Mouse (Mus musculus) forebrain, embryonic 10.5 days (tissue): ENCODE measurements at regions not wholly inside any gene's neighbourhood (a gene's known extent, or its start where the extent isn't known, plus 50 kb on each side); places are given as distances from the start of the nearest gene placed in this dataset.

ENCODE experiments used
- DNase-seq: peaks from one replicate; pipeline ENCODE4 v3.0.0-alpha.2; 2017; ENCODE audit warnings: low spot score; ENCODE audit errors: extremely low spot score
- H3K27ac ChIP-seq: fragments of 300-500 bp; sonication (generic); 2 replicates; pipeline ENCODE4 v1.5.1; 2016; ENCODE audit warnings: mild to moderate bottlenecking
- H3K27me3 ChIP-seq: fragments of 300-500 bp; sonication (generic); 2 replicates; pipeline ENCODE4 v1.6.1; 2016; ENCODE audit warnings: mild to moderate bottlenecking; ENCODE audit not compliant: poor library complexity, severe bottlenecking
- H3K36me3 ChIP-seq: fragments of 300-500 bp; sonication (generic); replicated peaks from 2 replicates; pipeline ENCODE4 v1.6.1; 2016; ENCODE audit warnings: mild to moderate bottlenecking, moderate library complexity
- H3K4me1 ChIP-seq: fragments of 300-500 bp; sonication (generic); 2 replicates; pipeline ENCODE4 v1.6.1; 2016
- H3K4me3 ChIP-seq: fragments of 300-500 bp; sonication (generic); 2 replicates; pipeline ENCODE4 v1.5.1; 2016; ENCODE audit warnings: mild to moderate bottlenecking, moderate library complexity
- H3K9me3 ChIP-seq: fragments of 300-500 bp; sonication (generic); 2 replicates; pipeline ENCODE4 v1.6.1; 2016; ENCODE audit warnings: mild to moderate bottlenecking, moderate library complexity
- WGBS: fragments of 180-500 bp; shearing (Covaris S2); methylation state at CpG from one replicate; pipeline ENCODE4 v1.1.7; 2016; 5-methylcytosine and 5-hydroxymethylcytosine counted together

- 43% methylated on average over 5 of the region's 5 CpGs for WGBS
Measured at GRCm38 (mm10) chr16:93294430-93294829, 309.4 kb downstream of the Setd4 start.

GRCm38 (mm10) chr16:93292965-93293653 lies 310.8 kb downstream of the Setd4 start:
- Histone ChIP-seq H3K4me1 (peaks cover 19% of the 10 kb centered on the region), H3K4me3 (no peak overlapping the region), H3K27me3 (peaks cover 44% of the 10 kb centered on the region), H3K27ac (no peak overlapping the region), H3K9me3 (no peaks in the 10 kb centered on the region), H3K36me3 (no peaks in the 10 kb centered on the region)
- DNase-seq, result peak; percentile 76
- whole genome bisulfite sequencing, result 33% methylated on average over 13 of the region's 13 CpGs

More at GRCm38 (mm10) chr16:93294430-93294829, 309.4 kb downstream of the Setd4 start:
- peaks cover 44% of the 10 kb centered on the region for H3K27me3 ChIP-seq
- peaks cover 19% of the 10 kb centered on the region for H3K4me1 ChIP-seq
- no peak overlapping the region for H3K27ac ChIP-seq
- H3K4me3 ChIP-seq, result no peak overlapping the region
- no peaks in the 10 kb centered on the region for H3K36me3 ChIP-seq
- DNase-seq, result no peak
- H3K9me3 ChIP-seq, result no peaks in the 10 kb centered on the region

- H3K9me3 ChIP-seq, result no peaks in the 10 kb centered on the region
- peaks cover 44% of the 10 kb centered on the region for H3K27me3 ChIP-seq
- no peak overlapping the region for H3K4me3 ChIP-seq
- DNase-seq, result no peak
- WGBS, result 40% methylated on average over 14 of the region's 14 CpGs
- peaks cover 19% of the 10 kb centered on the region for H3K4me1 ChIP-seq
- no peaks in the 10 kb centered on the region for H3K36me3 ChIP-seq
- H3K27ac ChIP-seq, result no peak overlapping the region
Measured at GRCm38 (mm10) chr16:93292181-93292834, 311.6 kb downstream of the Setd4 start.

- Histone ChIP-seq H3K27me3 (peaks cover 20% of the 10 kb centered on the region), H3K4me3 (no peak overlapping the region), H3K9me3 (no peaks in the 10 kb centered on the region), H3K27ac (no peak overlapping the region), H3K4me1 (peaks cover 13% of the 10 kb centered on the region), H3K36me3 (no peaks in the 10 kb centered on the region)
- no peak for DNase-seq
- WGBS, result 77% methylated on average over 3 of the region's 3 CpGs
Measured at GRCm38 (mm10) chr16:93288036-93288435, 315.8 kb downstream of the Setd4 start.

GRCm38 (mm10) chr16:93287520-93287919 lies 316.3 kb downstream of the Setd4 start:
- WGBS, result 88% methylated on average over 2 of the region's 2 CpGs
- Histone ChIP-seq H3K36me3 (no peaks in the 10 kb centered on the region), H3K4me3 (no peak overlapping the region), H3K27me3 (peaks cover 15% of the 10 kb centered on the region), H3K27ac (no peak overlapping the region), H3K9me3 (no peaks in the 10 kb centered on the region), H3K4me1 (peaks cover 8% of the 10 kb centered on the region)
- no peak for DNase-seq

- Histone ChIP-seq H3K9me3 (no peaks in the 10 kb centered on the region), H3K36me3 (no peaks in the 10 kb centered on the region), H3K4me3 (no peak overlapping the region), H3K27me3 (peaks cover 14% of the 10 kb centered on the region), H3K4me1 (peaks cover 1% of the 10 kb centered on the region), H3K27ac (no peak overlapping the region)
- DNase-seq, result no peak
- 92% methylated on average over 3 of the region's 3 CpGs for WGBS
Measured at GRCm38 (mm10) chr16:93286816-93287215, 317.0 kb downstream of the Setd4 start.

GRCm38 (mm10) chr16:93285191-93285590 lies 318.7 kb downstream of the Setd4 start:
- H3K4me1 ChIP-seq, result no peaks in the 10 kb centered on the region
- WGBS, result 90% methylated on average over 6 of the region's 6 CpGs
- no peak overlapping the region for H3K4me3 ChIP-seq
- DNase-seq, result no peak
- H3K9me3 ChIP-seq, result no peaks in the 10 kb centered on the region
- H3K27me3 ChIP-seq, result peaks cover 5% of the 10 kb centered on the region
- H3K27ac ChIP-seq, result no peak overlapping the region
- no peaks in the 10 kb centered on the region for H3K36me3 ChIP-seq

- Histone ChIP-seq H3K36me3 (no peaks in the 10 kb centered on the region), H3K4me3 (no peak overlapping the region), H3K27me3 (no peaks in the 10 kb centered on the region), H3K4me1 (no peaks in the 10 kb centered on the region), H3K9me3 (no peaks in the 10 kb centered on the region), H3K27ac (no peak overlapping the region)
- DNase-seq, result no peak
- 30% methylated on average over 1 of the region's 1 CpGs for WGBS
Measured at GRCm38 (mm10) chr16:93281715-93282114, 322.1 kb downstream of the Setd4 start.

GRCm38 (mm10) chr16:93272636-93273035 lies 331.2 kb downstream of the Setd4 start:
- no peak for DNase-seq
- Histone ChIP-seq H3K4me3 (no peak overlapping the region), H3K36me3 (no peaks in the 10 kb centered on the region), H3K4me1 (no peaks in the 10 kb centered on the region), H3K27ac (no peak overlapping the region), H3K9me3 (no peaks in the 10 kb centered on the region), H3K27me3 (no peaks in the 10 kb centered on the region)
- 82% methylated on average over 8 of the region's 8 CpGs for WGBS

GRCm38 (mm10) chr16:93272146-93272545 lies 331.7 kb downstream of the Setd4 start:
- Histone ChIP-seq H3K9me3 (no peaks in the 10 kb centered on the region), H3K27me3 (no peaks in the 10 kb centered on the region), H3K4me3 (no peak overlapping the region), H3K4me1 (no peaks in the 10 kb centered on the region), H3K36me3 (no peaks in the 10 kb centered on the region), H3K27ac (no peak overlapping the region)
- WGBS, result 87% methylated on average over 6 of the region's 6 CpGs
- no peak for DNase-seq

- no peak overlapping the region for H3K27ac ChIP-seq
- no peaks in the 10 kb centered on the region for H3K36me3 ChIP-seq
- H3K4me1 ChIP-seq, result no peaks in the 10 kb centered on the region
- H3K4me3 ChIP-seq, result no peak overlapping the region
- DNase-seq, result no peak
- H3K9me3 ChIP-seq, result no peaks in the 10 kb centered on the region
- 72% methylated on average over 4 of the region's 4 CpGs for WGBS
- no peaks in the 10 kb centered on the region for H3K27me3 ChIP-seq
Measured at GRCm38 (mm10) chr16:93264061-93264585, 339.7 kb downstream of the Setd4 start.

- H3K27ac ChIP-seq, result no peak overlapping the region
- no peaks in the 10 kb centered on the region; the same call in 1 of the 2 replicates for H3K4me1 ChIP-seq
- no peak overlapping the region for H3K4me3 ChIP-seq
- no peaks in the 10 kb centered on the region for H3K27me3 ChIP-seq
- no peaks in the 10 kb centered on the region for H3K36me3 ChIP-seq
- WGBS, result 84% methylated on average over 8 of the region's 8 CpGs
- no peak for DNase-seq
- H3K9me3 ChIP-seq, result no peaks in the 10 kb centered on the region
Measured at GRCm38 (mm10) chr16:93263141-93263815, 340.6 kb downstream of the Setd4 start.

GRCm38 (mm10) chr16:93246825-93247224 lies 357.0 kb downstream of the Setd4 start:
- Histone ChIP-seq H3K4me1 (peaks cover 9% of the 10 kb centered on the region), H3K9me3 (peaks cover 4% of the 10 kb centered on the region; the same call in 1 of the 2 replicates), H3K27ac (no peak overlapping the region), H3K27me3 (no peaks in the 10 kb centered on the region), H3K4me3 (no peak overlapping the region), H3K36me3 (no peaks in the 10 kb centered on the region)
- DNase-seq, result no peak
- 54% methylated on average over 7 of the region's 7 CpGs for WGBS
